Mouse (Mus musculus): ENCODE data around the gene Mycbp2. TPM values are rescaled to one million over a fixed set of nuclear protein-coding genes. Genes with fewer than 3 reads are reported as not detected.
A peak's percentile ranks its signal among the peaks of the same experiment; 100 is the strongest.

Mycbp2 gene
- polyA plus RNA-seq (2012; rRNA removed): 15.3 and 17.8 TPM in 2 replicates

DNA sequence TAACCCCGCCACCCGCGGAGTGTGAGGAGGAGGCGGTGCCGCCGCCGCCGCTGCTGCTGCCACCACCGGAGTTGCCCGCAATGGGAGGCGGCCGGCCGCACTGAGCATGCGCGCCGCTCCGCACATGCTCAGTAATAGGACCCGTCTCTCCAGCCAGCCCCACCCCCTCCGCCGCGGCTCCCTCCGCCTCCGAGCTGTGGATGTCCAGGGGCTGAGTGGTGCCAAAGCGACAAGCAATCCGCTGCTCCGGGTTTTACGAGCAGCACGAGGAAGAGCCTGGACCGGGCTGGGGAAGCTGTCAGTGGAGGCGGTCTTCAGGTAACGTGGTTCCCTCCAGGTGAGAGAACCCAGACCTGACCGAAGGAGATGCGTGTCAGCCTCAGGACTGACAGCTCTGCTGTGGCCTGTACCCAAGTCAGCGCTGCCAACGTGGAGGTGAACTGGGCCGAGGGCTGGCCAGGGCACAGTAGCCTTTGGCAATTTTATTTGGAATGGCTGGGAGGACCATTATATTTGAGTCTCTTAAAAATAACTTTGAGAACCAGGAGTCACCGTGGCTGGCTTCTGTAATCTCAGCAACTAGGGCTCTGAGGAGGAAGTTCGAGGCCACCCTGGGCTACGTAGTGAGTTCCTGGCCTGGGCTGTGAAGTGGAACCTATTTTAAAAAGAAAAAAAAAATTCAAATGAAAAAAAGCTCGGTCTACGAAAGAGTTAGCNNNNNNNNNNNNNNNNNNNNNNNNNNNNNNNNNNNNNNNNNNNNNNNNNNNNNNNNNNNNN, at the start of gene Mycbp2:
Gene Mycbp2, minus strand, starts transcription at position 86 of the 777 bp plus-strand sequence.
- no peaks in the 10 kb centered on the region for H3K27me3 ChIP-seq (replicated peaks; ENCODE audit: control insufficient read depth, insufficient read depth, low read length)
- TF ChIP-seq POLR2A (IDR thresholded peaks at IDR 0.05; ENCODE audit: low read depth, low read length): peak; percentile 22
- no peak for TF ChIP-seq CTCF (conservative IDR thresholded peaks at IDR 0.05; ENCODE audit: insufficient read depth, insufficient read length, low read depth, low read length)
- peak; percentile 99 for DNase-seq
- 4% methylated on average over 39 of the region's 41 CpGs for WGBS
- H3K36me3 ChIP-seq (ENCODE audit: control insufficient read depth, insufficient read depth, low read length): no peaks in the 10 kb centered on the region
- H3K4me1 ChIP-seq (ENCODE audit: control insufficient read depth, insufficient read depth, low read length): peaks cover 5% of the 10 kb centered on the region; the same call in 1 of the 2 replicates
- peak within 1 kb of the TSS; percentile 85 for H3K27ac ChIP-seq (ENCODE audit: insufficient read depth, low read depth, low read length)
- peak within 1 kb of the TSS; percentile 93 for H3K4me3 ChIP-seq (ENCODE audit: insufficient read depth, low read depth, low read length)

DNA sequence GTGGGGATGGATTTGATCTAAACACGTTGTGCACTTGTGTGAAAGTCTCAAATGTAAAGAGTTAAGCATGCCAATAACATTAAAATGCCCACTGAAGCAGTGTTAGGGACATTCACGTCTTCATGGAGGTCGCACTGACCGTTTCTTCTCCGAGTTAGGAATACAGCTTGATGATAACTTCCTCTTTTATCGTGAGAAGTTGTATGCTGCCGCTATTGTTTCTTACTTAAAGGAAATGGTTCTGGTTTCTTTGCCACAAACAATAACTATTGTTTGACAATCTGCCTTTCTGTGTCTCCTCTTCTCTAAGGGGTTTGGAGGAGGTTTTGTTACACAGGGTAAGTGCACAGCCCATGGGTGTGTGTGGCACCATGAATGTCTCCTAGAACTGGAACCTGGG, 45.8 kb upstream of the Mycbp2 start:
- no peaks in the 10 kb centered on the region for H3K36me3 ChIP-seq (ENCODE audit: control insufficient read depth, insufficient read depth, low read length)
- H3K27me3 ChIP-seq (replicated peaks; ENCODE audit: control insufficient read depth, insufficient read depth, low read length): no peaks in the 10 kb centered on the region
- H3K4me3 ChIP-seq (ENCODE audit: insufficient read depth, low read depth, low read length): no peak overlapping the region
- H3K27ac ChIP-seq (ENCODE audit: insufficient read depth, low read depth, low read length): no peak overlapping the region
- DNase-seq: no peak
- WGBS: 75% methylated on average over 7 of the region's 7 CpGs
- no peaks in the 10 kb centered on the region for H3K4me1 ChIP-seq (ENCODE audit: control insufficient read depth, insufficient read depth, low read length)
- TF ChIP-seq POLR2A (IDR thresholded peaks at IDR 0.05; ENCODE audit: low read depth, low read length): no peak
- TF ChIP-seq CTCF (conservative IDR thresholded peaks at IDR 0.05; ENCODE audit: insufficient read depth, insufficient read length, low read depth, low read length): no peak

- no peaks in the 10 kb centered on the region for H3K4me1 ChIP-seq (ENCODE audit: control insufficient read depth, insufficient read depth, low read length)
- 88% methylated on average over 4 of the region's 4 CpGs for WGBS
- TF ChIP-seq CTCF (conservative IDR thresholded peaks at IDR 0.05; ENCODE audit: insufficient read depth, insufficient read length, low read depth, low read length): no peak
- no peak for TF ChIP-seq POLR2A (IDR thresholded peaks at IDR 0.05; ENCODE audit: low read depth, low read length)
- no peak overlapping the region for H3K4me3 ChIP-seq (ENCODE audit: insufficient read depth, low read depth, low read length)
- H3K27me3 ChIP-seq (replicated peaks; ENCODE audit: control insufficient read depth, insufficient read depth, low read length): no peaks in the 10 kb centered on the region
- no peak overlapping the region for H3K27ac ChIP-seq (ENCODE audit: insufficient read depth, low read depth, low read length)
- no peak for DNase-seq
- no peaks in the 10 kb centered on the region for H3K36me3 ChIP-seq (ENCODE audit: control insufficient read depth, insufficient read depth, low read length)
Observed at GRCm38 (mm10) chr14:103387431-103387830, 40.8 kb upstream of the Mycbp2 start.

GRCm38 (mm10) chr14:103386871-103387270, 40.3 kb upstream of the Mycbp2 start:
- Histone ChIP-seq H3K4me1 (ENCODE audit: control insufficient read depth, insufficient read depth, low read length) (no peaks in the 10 kb centered on the region), H3K27me3 (replicated peaks; ENCODE audit: control insufficient read depth, insufficient read depth, low read length) (no peaks in the 10 kb centered on the region), H3K36me3 (ENCODE audit: control insufficient read depth, insufficient read depth, low read length) (no peaks in the 10 kb centered on the region), H3K4me3 (ENCODE audit: insufficient read depth, low read depth, low read length) (no peak overlapping the region), H3K27ac (ENCODE audit: insufficient read depth, low read depth, low read length) (no peak overlapping the region)
- WGBS: 87% methylated on average over 8 of the region's 8 CpGs
- DNase-seq: no peak
- TF ChIP-seq POLR2A (IDR thresholded peaks at IDR 0.05; ENCODE audit: low read depth, low read length) (no peak), CTCF (conservative IDR thresholded peaks at IDR 0.05; ENCODE audit: insufficient read depth, insufficient read length, low read depth, low read length) (no peak)

GRCm38 (mm10) chr14:103385084-103385610, 38.5 kb upstream of the Mycbp2 start:
- no peak for TF ChIP-seq POLR2A (IDR thresholded peaks at IDR 0.05; ENCODE audit: low read depth, low read length)
- no peak for TF ChIP-seq CTCF (conservative IDR thresholded peaks at IDR 0.05; ENCODE audit: insufficient read depth, insufficient read length, low read depth, low read length)
- no peak overlapping the region for H3K4me3 ChIP-seq (ENCODE audit: insufficient read depth, low read depth, low read length)
- no peaks in the 10 kb centered on the region for H3K4me1 ChIP-seq (ENCODE audit: control insufficient read depth, insufficient read depth, low read length)
- H3K27ac ChIP-seq (ENCODE audit: insufficient read depth, low read depth, low read length): no peak overlapping the region
- no peaks in the 10 kb centered on the region for H3K27me3 ChIP-seq (replicated peaks; ENCODE audit: control insufficient read depth, insufficient read depth, low read length)
- WGBS: 86% methylated on average over 13 of the region's 13 CpGs
- no peaks in the 10 kb centered on the region for H3K36me3 ChIP-seq (ENCODE audit: control insufficient read depth, insufficient read depth, low read length)
- peak; percentile 10 for DNase-seq

GRCm38 (mm10) chr14:103378703-103379102, 32.1 kb upstream of the Mycbp2 start:
- DNase-seq: no peak
- Histone ChIP-seq H3K36me3 (ENCODE audit: control insufficient read depth, insufficient read depth, low read length) (no peaks in the 10 kb centered on the region), H3K4me1 (ENCODE audit: control insufficient read depth, insufficient read depth, low read length) (0 out of 2 replicates have a peak, but pooled peaks cover 2% of the 10 kb centered on the region), H3K4me3 (ENCODE audit: insufficient read depth, low read depth, low read length) (no peak overlapping the region), H3K27ac (ENCODE audit: insufficient read depth, low read depth, low read length) (no peak overlapping the region), H3K27me3 (replicated peaks; ENCODE audit: control insufficient read depth, insufficient read depth, low read length) (no peaks in the 10 kb centered on the region)
- WGBS: 71% methylated on average over 3 of the region's 3 CpGs
- TF ChIP-seq POLR2A (IDR thresholded peaks at IDR 0.05; ENCODE audit: low read depth, low read length): no peak
- TF ChIP-seq CTCF (conservative IDR thresholded peaks at IDR 0.05; ENCODE audit: insufficient read depth, insufficient read length, low read depth, low read length): no peak

- TF ChIP-seq POLR2A (IDR thresholded peaks at IDR 0.05; ENCODE audit: low read depth, low read length) (no peak), CTCF (conservative IDR thresholded peaks at IDR 0.05; ENCODE audit: insufficient read depth, insufficient read length, low read depth, low read length) (no peak)
- no peak overlapping the region for H3K27ac ChIP-seq (ENCODE audit: insufficient read depth, low read depth, low read length)
- no peaks in the 10 kb centered on the region for H3K36me3 ChIP-seq (ENCODE audit: control insufficient read depth, insufficient read depth, low read length)
- 0 out of 2 replicates have a peak, but pooled peaks cover 2% of the 10 kb centered on the region for H3K4me1 ChIP-seq (ENCODE audit: control insufficient read depth, insufficient read depth, low read length)
- WGBS: 62% methylated on average over 3 of the region's 3 CpGs
- no peak for DNase-seq
- no peak overlapping the region for H3K4me3 ChIP-seq (ENCODE audit: insufficient read depth, low read depth, low read length)
- no peaks in the 10 kb centered on the region for H3K27me3 ChIP-seq (replicated peaks; ENCODE audit: control insufficient read depth, insufficient read depth, low read length)
Observed at GRCm38 (mm10) chr14:103376765-103377164, 30.2 kb upstream of the Mycbp2 start.
